In genomic region chr12:56520396-56521105, GRCm38 (mm10) we compare ENCODE assay signal across 12 mouse cellular contexts. TPM values are rescaled to one million over a fixed set of nuclear protein-coding genes. Genes with fewer than 3 reads are reported as not detected.
DNase-seq lines count a peak whose midpoint lies in the region; ATAC-seq and TF ChIP-seq lines count a peak whose summit lies in the region.
"Had no signal": no experiment of that assay in that cellular context is flagged by ENCODE, and none has a peak within 500 bp of the region (broad histone marks: within the 10 kb centered on the region; RNA-seq: fewer than 3 reads in every experiment).

No protein-coding gene starts in this region.

- H3K4me1 ChIP-seq in heart, embryonic 15.5 days (replicated peaks), result peaks cover 11% of the 10 kb centered on the region
- no peaks in the 10 kb centered on the region for H3K4me1 ChIP-seq in heart, adult 2 months (ENCODE audit: control insufficient read depth, insufficient read depth, low read length)
- H3K4me1 ChIP-seq in forebrain, embryonic 14.5 days (ENCODE audit: control insufficient read depth, insufficient read depth, low read length), result no peaks in the 10 kb centered on the region
- no peaks in the 10 kb centered on the region for H3K4me1 ChIP-seq in midbrain, embryonic 16.5 days (ENCODE audit: control insufficient read depth, insufficient read depth, low read length)

- TF ChIP-seq EP300 in heart, adult 2 months (IDR thresholded peaks at IDR 0.05; ENCODE audit: insufficient read depth, low read depth, low read length), result no peak

- no peak for TF ChIP-seq POLR2A in heart, adult 2 months (IDR thresholded peaks at IDR 0.05; ENCODE audit: insufficient read depth, low read depth, low read length)

- DNase-seq in heart, adult 2 months, result no peak
- DNase-seq in retina, embryonic 14.5 days (ENCODE audit: low spot score), result peak; percentile 54
- DNase-seq in retina, postnatal 1 day, result no peak
- peak; percentile 55 for DNase-seq in forebrain, embryonic 14.5 days (ENCODE audit: low spot score)
- DNase-seq in adipocyte (ENCODE audit: low spot score), result no peak
- DNase-seq in thymus, postnatal 4 days, result no peak
- DNase-seq: gastrocnemius, postnatal 25 days; thymus, adult 18-20 months had no signal

- no peak for TF ChIP-seq CTCF in heart, adult 2 months (IDR thresholded peaks at IDR 0.05)

- no peak for ATAC-seq in heart, embryonic 15.5 days (replicated peaks; ENCODE audit: insufficient number of reproducible peaks, insufficient read depth, low FRiP score, low read depth)
- no peak for ATAC-seq in forebrain, embryonic 14.5 days
- no peak for ATAC-seq in midbrain, embryonic 16.5 days

- H3K9ac ChIP-seq in heart, embryonic 15.5 days, result no peak overlapping the region; the same call in 1 of the 2 replicates
- H3K9ac ChIP-seq in heart, adult 2 months (ENCODE audit: low read depth, low read length), result no peak overlapping the region
- H3K9ac ChIP-seq in forebrain, embryonic 14.5 days (ENCODE audit: low read length), result peak overlapping the region; percentile 53
- H3K9ac ChIP-seq in midbrain, embryonic 16.5 days (ENCODE audit: low read depth, low read length), result no peak overlapping the region

- peaks cover 78% of the 10 kb centered on the region for H3K27me3 ChIP-seq in heart, embryonic 15.5 days
- H3K27me3 ChIP-seq in heart, adult 2 months (ENCODE audit: control insufficient read depth, insufficient read depth, low read length), result peaks cover 10% of the 10 kb centered on the region
- H3K27me3 ChIP-seq in forebrain, embryonic 14.5 days (replicated peaks; ENCODE audit: control insufficient read depth, insufficient read depth, low read length), result peaks cover 85% of the 10 kb centered on the region
- H3K27me3 ChIP-seq in midbrain, embryonic 16.5 days (ENCODE audit: control insufficient read depth, insufficient read depth, low read depth, low read length), result peaks cover 69% of the 10 kb centered on the region

- WGBS in heart, embryonic 15.5 days, result 1% methylated on average over 22 of the region's 22 CpGs
- WGBS in heart, adult 2 months, result 2% methylated on average over 22 of the region's 22 CpGs
- under 1% methylated on average over 22 of the region's 22 CpGs for WGBS in forebrain, embryonic 14.5 days
- WGBS in midbrain, embryonic 16.5 days, result under 1% methylated on average over 22 of the region's 22 CpGs

- H3K9me3 ChIP-seq in heart, embryonic 15.5 days (replicated peaks), result no peaks in the 10 kb centered on the region
- H3K9me3 ChIP-seq in forebrain, embryonic 14.5 days (replicated peaks; ENCODE audit: control insufficient read depth, low read length), result no peaks in the 10 kb centered on the region
- no peaks in the 10 kb centered on the region for H3K9me3 ChIP-seq in midbrain, embryonic 16.5 days (replicated peaks; ENCODE audit: control insufficient read depth, low read length, poor library complexity, severe bottlenecking)

- peak overlapping the region; percentile 28 for H3K4me3 ChIP-seq in heart, embryonic 15.5 days
- no peak overlapping the region for H3K4me3 ChIP-seq in heart, adult 2 months
- H3K4me3 ChIP-seq in forebrain, embryonic 14.5 days (ENCODE audit: low read depth, low read length), result peak overlapping the region; percentile 12
- no peak overlapping the region for H3K4me3 ChIP-seq in midbrain, embryonic 16.5 days (ENCODE audit: low read depth, low read length)

- H3K27ac ChIP-seq in heart, embryonic 15.5 days, result no peak overlapping the region
- H3K27ac ChIP-seq in heart, adult 2 months, result no peak overlapping the region
- H3K27ac ChIP-seq in forebrain, embryonic 14.5 days (ENCODE audit: low read depth, low read length), result peak overlapping the region; percentile 79
- no peak overlapping the region for H3K27ac ChIP-seq in midbrain, embryonic 16.5 days (ENCODE audit: low read length)

- no peaks in the 10 kb centered on the region for H3K36me3 ChIP-seq in heart, embryonic 15.5 days
- H3K36me3 ChIP-seq in heart, adult 2 months (ENCODE audit: control insufficient read depth, insufficient read depth, low read length), result no peaks in the 10 kb centered on the region
- no peaks in the 10 kb centered on the region for H3K36me3 ChIP-seq in forebrain, embryonic 14.5 days (ENCODE audit: control insufficient read depth, insufficient read depth, low read length)
- no peaks in the 10 kb centered on the region for H3K36me3 ChIP-seq in midbrain, embryonic 16.5 days (ENCODE audit: control insufficient read depth, insufficient read depth, low read length)

- H3K4me2 ChIP-seq in heart, embryonic 15.5 days, result peak overlapping the region; percentile 39; the same call in 1 of the 2 replicates
- peak overlapping the region; percentile 45 for H3K4me2 ChIP-seq in forebrain, embryonic 14.5 days (ENCODE audit: low read length)
- H3K4me2 ChIP-seq in midbrain, embryonic 16.5 days (ENCODE audit: low read length), result peak overlapping the region; percentile 25

- H3K79me2 ChIP-seq in heart, adult 2 months (replicated peaks; ENCODE audit: control insufficient read depth, insufficient read depth, low read length), result no peaks in the 10 kb centered on the region

- intact Hi-C loops in heart, adult 2 months (cut with DNase I), result no loop called here

RNA-seq across cellular contexts. Expression of gene Nkx2-1, which starts 16.2 kb away (rescaled TPM):
- 2.1 and 6.4 TPM in 2 replicates for polyA plus RNA-seq in heart, embryonic 15.5 days (2015; fragmentation: Nextera tagmentation; extraction: Ambion mirVana)
- total RNA-seq in heart, adult 2 months (2021), result not detected
- polyA plus RNA-seq in heart, adult 2 months (2012; rRNA removed), result 0.68 TPM in 1 of 2 replicates, not detected in the other
- polyA plus RNA-seq in forebrain, embryonic 14.5 days (2014; fragmentation: Nextera tagmentation; extraction: Ambion mirVana), result 13.9 and 15.9 TPM in 2 replicates
- 3.2 and 5.7 TPM in 2 replicates for polyA plus RNA-seq in midbrain, embryonic 16.5 days (2015; fragmentation: Nextera tagmentation; extraction: Ambion mirVana)
- total RNA-seq: gastrocnemius, postnatal 25 days; liver, adult 2 months had no signal
- polyA plus RNA-seq: intestine, embryonic 14.5 days had no signal

Comparison
In these comparisons a context has a peak if more than half of its experiments do, and no peak if none do; other contexts are left out.
1. H3K4me3 ChIP-seq: peak in heart, embryonic 15.5 days (single experiment) and forebrain, embryonic 14.5 days (single experiment); none in heart, adult 2 months (single experiment) and midbrain, embryonic 16.5 days (single experiment).
2. DNase-seq: peak in retina, embryonic 14.5 days (single experiment) and forebrain, embryonic 14.5 days (single experiment); none in heart, adult 2 months (0 of 2), retina, postnatal 1 day (single experiment), adipocyte (single experiment) and thymus, postnatal 4 days (single experiment).
3. Peak in every context shown above with its lines, with median percentiles within 50 percentile points of each other: H3K4me2 ChIP-seq.